Mouse (Mus musculus): ENCODE measurements at regions not wholly inside any gene's neighbourhood (a gene's known extent, or its start where the extent isn't known, plus 50 kb on each side); places are given as distances from the start of the nearest gene placed in this dataset.

- TF ChIP-seq CTCF (IDR thresholded peaks at IDR 0.05; ENCODE audit: control insufficient read depth, insufficient read depth, insufficient read length) (no peak), MYOG (IDR thresholded peaks at IDR 0.05; ENCODE audit: control insufficient read depth, extremely low read depth, insufficient read length) (no peak), MYOD1 (IDR thresholded peaks at IDR 0.05; ENCODE audit: control insufficient read depth, insufficient read length, low read depth) (no peak), USF1 (IDR thresholded peaks at IDR 0.05; ENCODE audit: low read depth) (no peak), MAX (IDR thresholded peaks at IDR 0.05) (no peak)
These were observed 79.1 kb upstream of the Neurl1b start for GRCm38 (mm10) chr17:26335551-26335950.
